Mouse (Mus musculus) heart, adult 10 weeks (tissue): ENCODE measurements around the gene Dus1l. TPM values are rescaled to one million over a fixed set of nuclear protein-coding genes. Genes with fewer than 3 reads are reported as not detected.

ENCODE experiments used
- polyA plus RNA-seq: library from polyadenylated mRNA; stranded (reverse); fragments of 350-450 nt; fragmentation: Illumina TruSeq; extraction: RNeasy Lipid Tissue Mini Kit (QIAGEN cat#74804); gene quantifications from one replicate; pipeline ENCODE4 v1.2.3, GENCODE M21; 2014; ENCODE audit warnings: low read depth, low replicate concordance

The Dus1l gene
- 27.0 TPM for polyA plus RNA-seq

DNA sequence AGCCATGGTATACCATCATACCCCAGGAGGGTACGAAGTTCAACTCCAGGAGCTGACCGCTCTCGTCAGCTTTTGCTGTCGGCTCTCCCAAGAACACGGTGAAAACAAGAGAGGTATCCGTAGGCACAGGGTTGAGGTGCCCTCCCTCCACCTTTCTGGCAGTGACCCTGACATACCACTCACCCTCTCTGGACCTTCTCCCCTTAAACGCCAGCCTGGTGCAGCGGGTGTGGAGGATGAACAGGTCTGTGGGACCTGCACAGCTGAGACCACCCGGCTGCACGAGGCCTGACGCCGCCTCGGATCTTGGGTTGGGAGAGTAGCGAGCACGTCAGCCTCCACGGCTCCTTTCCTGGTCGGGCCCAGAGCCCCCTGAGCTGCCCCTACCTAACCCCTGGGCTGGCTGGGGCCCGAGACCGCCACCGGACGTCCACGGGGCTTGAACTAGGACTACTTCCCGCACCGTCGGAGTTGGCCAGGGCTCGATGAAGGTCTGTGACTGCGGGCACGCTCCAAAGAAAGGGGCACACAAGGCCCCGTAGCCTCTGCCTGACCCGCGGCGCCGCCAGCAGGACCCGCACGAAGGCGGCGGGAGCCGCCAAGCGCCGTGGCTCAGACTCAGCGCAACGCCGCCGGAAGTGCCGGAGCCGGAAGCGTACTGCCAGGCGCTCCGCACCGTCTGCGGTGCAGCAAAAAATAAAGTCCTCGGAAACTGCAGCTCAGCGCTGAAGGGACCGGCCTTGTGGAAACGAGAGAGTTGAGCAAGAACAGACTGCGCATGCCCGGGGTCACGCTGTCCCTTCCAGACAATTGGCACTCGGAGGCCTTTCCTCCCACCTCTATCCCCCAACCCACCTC is at the start of gene Dus1l:
Gene Dus1l, minus strand, starts transcription at position 648 of the 858 bp plus-strand sequence.

DNA sequence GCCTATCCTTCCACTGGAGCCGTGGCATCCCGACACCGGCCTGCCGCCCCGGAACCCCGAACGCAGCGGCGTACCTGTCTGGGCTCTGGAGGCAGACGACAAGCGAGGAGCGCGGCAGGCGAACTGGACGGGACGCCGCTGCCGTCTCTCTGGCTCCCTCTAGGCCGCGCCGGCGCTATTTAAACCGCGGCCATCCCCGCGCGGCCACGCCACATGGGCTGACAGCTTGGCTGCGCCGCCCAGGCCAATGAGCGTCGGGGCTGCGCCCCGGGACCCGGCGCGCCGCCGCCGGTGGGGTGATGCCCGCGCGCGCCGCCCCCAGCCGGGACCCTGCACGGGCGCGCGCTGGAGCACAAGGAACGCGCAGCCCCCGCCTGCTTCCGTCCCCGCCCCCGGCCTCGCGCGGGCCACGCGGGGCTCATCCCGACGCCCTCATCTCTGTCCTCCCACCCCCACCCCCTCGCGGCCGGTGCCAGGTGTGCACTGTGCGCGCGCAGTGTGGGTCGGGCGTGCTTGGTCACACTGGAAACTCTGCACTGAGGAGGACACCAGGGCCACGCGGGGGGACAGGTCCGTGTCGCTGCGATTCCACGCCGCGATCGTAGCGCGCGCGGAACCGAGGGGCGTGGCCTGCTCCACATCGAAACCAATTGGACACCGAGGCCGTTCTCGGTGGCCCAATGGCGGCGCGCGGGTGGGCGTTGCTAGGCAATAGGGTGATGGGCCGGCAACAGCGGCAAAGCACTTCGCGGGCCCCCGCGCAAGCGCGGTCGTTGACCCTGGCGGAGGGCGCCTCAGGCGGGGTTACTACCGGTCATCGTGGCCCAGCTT is 28.0 kb upstream of the Dus1l start, which contains the start of gene Fasn:
Gene Fasn, minus strand, starts transcription at position 592 of the 831 bp plus-strand sequence.

DNA sequence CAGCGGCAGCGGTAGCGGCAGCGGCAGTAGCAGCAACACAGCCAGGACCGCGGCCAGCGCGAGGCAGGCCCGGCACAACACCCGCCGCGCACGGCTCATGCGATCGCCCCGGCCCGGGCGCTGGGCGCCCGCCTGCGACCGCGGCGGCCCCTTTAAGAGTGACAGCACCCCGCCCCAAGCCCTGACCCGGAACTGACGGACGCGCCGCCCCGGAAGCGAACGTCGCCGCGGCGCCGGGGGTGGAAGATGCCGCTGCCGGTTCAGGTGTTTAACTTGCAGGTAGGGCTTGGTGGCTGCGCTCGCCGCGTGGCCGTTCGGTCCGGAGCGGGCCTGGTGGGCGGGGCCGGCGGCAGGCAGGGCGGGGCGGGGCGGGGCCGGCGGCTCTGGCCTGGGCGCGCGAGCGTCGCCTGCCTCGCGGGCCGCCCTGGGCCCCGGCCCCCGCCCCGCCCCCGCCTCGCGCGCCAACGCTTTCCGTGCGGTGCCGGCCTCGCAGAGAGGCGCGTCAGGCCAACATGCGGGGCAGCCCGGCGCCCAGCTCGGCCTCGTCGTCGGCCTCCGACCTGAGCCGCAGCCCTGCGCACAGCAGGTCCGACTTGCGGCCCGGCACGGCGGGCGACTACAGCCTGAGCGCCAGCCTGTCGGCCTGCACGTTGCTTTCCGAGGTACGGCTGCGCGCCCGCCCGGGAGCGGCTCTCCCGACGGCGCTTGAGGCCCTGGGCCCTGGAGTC is 12.0 kb downstream of the Dus1l start, which contains the start of the genes Rfng and Gps1:
Gene Rfng, minus strand, starts transcription at position 144 of the 728 bp plus-strand sequence.
Gene Gps1, plus strand, starts transcription at position 209 of the 728 bp plus-strand sequence.

DNA sequence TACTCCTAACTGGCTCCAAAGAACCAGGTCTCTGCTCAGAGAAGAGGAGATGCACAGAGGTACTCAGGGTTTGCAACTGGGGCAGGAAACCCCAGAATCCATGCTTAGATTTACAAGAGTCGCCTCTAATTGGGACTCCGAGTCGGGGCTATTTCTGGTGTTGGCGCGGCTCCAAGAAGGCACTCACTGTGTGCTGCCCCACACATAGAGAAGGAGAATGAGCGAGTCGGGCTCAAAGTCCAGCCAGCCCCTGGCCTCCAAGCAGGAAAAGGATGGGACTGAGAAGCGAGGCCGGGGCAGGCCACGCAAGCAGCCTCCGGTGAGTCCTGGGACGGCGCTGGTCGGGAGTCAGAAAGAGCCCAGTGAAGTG is 33.5 kb downstream of the Dus1l start, which contains the start of gene Hmga1b:
Gene Hmga1b, plus strand, starts transcription at position 123 of the 370 bp plus-strand sequence.

Other genes starting within 250 kb of the Dus1l start
- gene Mcrip1, start 246.7 kb downstream of the Dus1l start, polyA plus RNA-seq: 64.9 TPM
- gene Ppp1r27, start 245.3 kb downstream of the Dus1l start, polyA plus RNA-seq: not detected
- gene P4hb, start 223.2 kb downstream of the Dus1l start, polyA plus RNA-seq: 176 TPM
- 159 TPM for gene Arhgdia, start 214.8 kb downstream of the Dus1l start, polyA plus RNA-seq
- gene Alyref, start 198.0 kb downstream of the Dus1l start, polyA plus RNA-seq: 25.3 TPM
- 53.2 TPM for gene Anapc11, start 198.0 kb downstream of the Dus1l start, polyA plus RNA-seq
- gene Npb, start 187.9 kb downstream of the Dus1l start, polyA plus RNA-seq: not detected
- gene Pcyt2, start 178.5 kb downstream of the Dus1l start, polyA plus RNA-seq: 72.2 TPM
- 16.4 TPM for gene Sirt7, start 171.2 kb downstream of the Dus1l start, polyA plus RNA-seq
- 42.4 TPM for gene Mafg, start 162.8 kb downstream of the Dus1l start, polyA plus RNA-seq
- 2.0 TPM for gene Pycr1, start 152.6 kb downstream of the Dus1l start, polyA plus RNA-seq
- 61.7 TPM for gene Myadml2, start 148.2 kb downstream of the Dus1l start, polyA plus RNA-seq
- gene Notum, start 135.2 kb downstream of the Dus1l start, polyA plus RNA-seq: not detected
- gene Aspscr1, start 123.4 kb downstream of the Dus1l start, polyA plus RNA-seq: 39.2 TPM
- gene Cenpx, start 82.7 kb downstream of the Dus1l start, polyA plus RNA-seq: 53.4 TPM
- gene Lrrc45, start 82.5 kb downstream of the Dus1l start, polyA plus RNA-seq: 12.1 TPM
- gene Rac3, start 74.9 kb downstream of the Dus1l start, polyA plus RNA-seq: 4.0 TPM
- 23.6 TPM for gene Dcxr, start 69.1 kb downstream of the Dus1l start, polyA plus RNA-seq
- 30.3 TPM for gene Cbr2, start 64.3 kb downstream of the Dus1l start, polyA plus RNA-seq
- 3.6 TPM for gene Hmga1b, start 33.6 kb downstream of the Dus1l start, polyA plus RNA-seq
- 18.9 TPM for gene Rfng, start 12.2 kb downstream of the Dus1l start, polyA plus RNA-seq
- 66.7 TPM for gene Gps1, start 12.1 kb downstream of the Dus1l start, polyA plus RNA-seq
- gene Fasn, start 28.1 kb upstream of the Dus1l start, polyA plus RNA-seq: 30.7 TPM
- gene Ccdc57, start 136.5 kb upstream of the Dus1l start, polyA plus RNA-seq: 1.6 TPM
- gene Slc16a3, start 152.1 kb upstream of the Dus1l start, polyA plus RNA-seq: 1.8 TPM
- 49.3 TPM for gene Csnk1d, start 194.9 kb upstream of the Dus1l start, polyA plus RNA-seq
- gene Cd7, start 243.0 kb upstream of the Dus1l start, polyA plus RNA-seq: 0.99 TPM